In the genomic region with DNA sequence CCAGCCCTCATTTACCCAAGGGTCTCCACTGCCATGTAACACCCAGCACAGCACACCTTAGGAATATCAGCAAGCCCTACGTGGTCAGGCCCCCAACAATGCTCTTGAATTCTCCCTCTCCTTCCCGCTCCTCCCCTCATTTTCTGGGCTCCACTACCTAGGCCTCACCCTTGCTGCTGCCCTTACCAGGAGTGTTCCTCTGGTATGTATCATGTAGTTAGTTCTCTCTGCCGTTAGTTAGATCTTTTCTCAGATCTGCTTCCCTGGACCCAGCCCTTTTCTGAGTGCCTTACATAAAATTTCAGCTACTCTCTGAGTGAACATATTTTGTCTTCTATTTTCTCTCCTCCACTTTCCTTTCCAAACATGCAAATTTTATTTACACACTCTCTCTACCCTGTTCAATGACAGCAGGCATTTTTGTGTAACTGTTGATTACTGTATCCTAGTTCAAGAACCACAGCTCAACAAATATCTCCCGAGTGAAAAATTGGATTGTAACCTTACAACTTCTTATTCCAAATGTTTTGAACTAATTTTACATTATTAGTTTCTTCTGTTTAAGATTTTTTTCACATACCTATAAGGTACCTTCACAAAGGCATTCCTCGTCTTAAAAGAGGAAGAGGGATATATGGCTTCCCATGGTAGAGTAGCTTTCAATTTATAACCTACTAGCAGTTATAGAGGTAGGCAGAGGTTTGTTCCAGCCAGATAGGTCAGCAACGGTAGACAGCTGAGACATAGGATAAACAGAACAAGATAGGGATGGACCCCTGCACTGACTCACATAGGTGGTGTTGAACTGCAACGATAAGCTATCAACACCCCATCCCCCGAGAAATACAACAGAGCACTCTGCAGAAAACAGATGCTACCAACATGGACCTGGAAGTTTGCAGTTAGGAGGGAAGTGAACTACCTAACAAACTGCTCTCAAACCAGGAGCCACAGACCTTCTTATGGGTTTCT, we compare ENCODE assay signal across 28 mouse cellular contexts.
A peak's percentile ranks its signal among the peaks of the same experiment; 100 is the strongest.
DNase-seq lines count a peak whose midpoint lies in the region; ATAC-seq and TF ChIP-seq lines count a peak whose summit lies in the region.
"Had no signal": no experiment of that assay in that cellular context is flagged by ENCODE, and none has a peak within 500 bp of the region (broad histone marks: within the 10 kb centered on the region; RNA-seq: fewer than 3 reads in every experiment).

No protein-coding gene starts in this region.

- H3K27ac ChIP-seq in lung, embryonic 14.5 days (ENCODE audit: low read depth), result no peak overlapping the region
- no peak overlapping the region for H3K27ac ChIP-seq in lung, postnatal 0 days (ENCODE audit: low read length)
- H3K27ac ChIP-seq in liver, embryonic 15.5 days (replicated peaks), result peak overlapping the region; percentile 72
- H3K27ac ChIP-seq in stomach, embryonic 15.5 days, result no peak overlapping the region
- H3K27ac ChIP-seq: embryonic facial prominence, embryonic 10.5 days; embryonic facial prominence, embryonic 15.5 days; forebrain, embryonic 13.5 days; hindbrain, embryonic 12.5 days; limb, embryonic 12.5 days; midbrain, embryonic 12.5 days; neural tube, embryonic 13.5 days had no signal

- DNase-seq in lung, embryonic 14.5 days, result no peak
- DNase-seq in lung, postnatal 0 days (ENCODE audit: low spot score), result no peak
- DNase-seq in liver, result peak; percentile 37
- DNase-seq in spleen, postnatal 10 days (ENCODE audit: low spot score in 2 of 2), result no peak
- DNase-seq in left cerebral cortex, postnatal 36 days (ENCODE audit: low spot score in 2 of 2), result no peak
- DNase-seq in spleen, adult 18-20 months, result no peak
- DNase-seq: adrenal gland, postnatal 36 days; cerebellum, adult 2 months; cerebellum, postnatal 14 days; gastrocnemius, postnatal 14 days; heart, postnatal 36 days; kidney, adult 9 months; kidney, postnatal 25 days; lung, adult 18-20 months; lung, postnatal 14 days; thymus, adult 2 months had no signal

- peak; percentile 24; the same call in 1 of the 2 replicates for ATAC-seq in lung, embryonic 14.5 days (ENCODE audit: insufficient read depth)
- ATAC-seq in lung, postnatal 0 days, result no peak
- peak; percentile 86 for ATAC-seq in liver, embryonic 15.5 days (ENCODE audit: insufficient read depth)
- peak; percentile 60; the same call in 1 of the 2 replicates for ATAC-seq in stomach, embryonic 15.5 days (ENCODE audit: insufficient read depth, low FRiP score, low read depth)
- ATAC-seq: forebrain, embryonic 13.5 days; intestine, postnatal 0 days had no signal

- TF ChIP-seq EP300 in lung, postnatal 0 days (IDR thresholded peaks at IDR 0.05), result no peak

- intact Hi-C loops in left cerebral cortex, postnatal 36 days (cut with DNase I), result no loop called here

- H3K4me2 ChIP-seq in lung, embryonic 14.5 days, result no peak overlapping the region
- H3K4me2 ChIP-seq in lung, postnatal 0 days (replicated peaks; ENCODE audit: low read depth, low read length), result no peak overlapping the region
- peak overlapping the region; percentile 14; the same call in 1 of the 2 replicates for H3K4me2 ChIP-seq in liver, embryonic 15.5 days
- no peak overlapping the region for H3K4me2 ChIP-seq in stomach, embryonic 15.5 days
- H3K4me2 ChIP-seq: embryonic facial prominence, embryonic 15.5 days; forebrain, embryonic 13.5 days; heart, embryonic 11.5 days; hindbrain, embryonic 12.5 days; limb, embryonic 12.5 days; midbrain, embryonic 12.5 days; neural tube, embryonic 13.5 days had no signal

- 69% methylated on average over 8 of the region's 8 CpGs for WGBS in lung, embryonic 14.5 days
- 72% methylated on average over 8 of the region's 8 CpGs for WGBS in lung, postnatal 0 days
- WGBS in liver, embryonic 15.5 days (ENCODE audit: insufficient replicate concordance), result 28% methylated on average over 8 of the region's 8 CpGs
- WGBS in stomach, embryonic 15.5 days, result 75% methylated on average over 8 of the region's 8 CpGs

- no peak overlapping the region for H3K9ac ChIP-seq in lung, embryonic 14.5 days
- no peak overlapping the region for H3K9ac ChIP-seq in lung, postnatal 0 days (replicated peaks; ENCODE audit: low read depth)
- no peak overlapping the region for H3K9ac ChIP-seq in liver, embryonic 15.5 days
- no peak overlapping the region for H3K9ac ChIP-seq in stomach, embryonic 15.5 days
- H3K9ac ChIP-seq: embryonic facial prominence, embryonic 15.5 days; forebrain, embryonic 13.5 days; hindbrain, embryonic 12.5 days; limb, embryonic 12.5 days; midbrain, embryonic 12.5 days; neural tube, embryonic 13.5 days had no signal

- no peaks in the 10 kb centered on the region for H3K27me3 ChIP-seq in lung, embryonic 14.5 days (ENCODE audit: insufficient read depth, low read length)
- no peaks in the 10 kb centered on the region for H3K27me3 ChIP-seq in lung, postnatal 0 days (replicated peaks; ENCODE audit: insufficient read depth, low read length)
- H3K27me3 ChIP-seq in liver, embryonic 15.5 days, result no peaks in the 10 kb centered on the region
- H3K27me3 ChIP-seq in stomach, embryonic 15.5 days (replicated peaks), result no peaks in the 10 kb centered on the region
- H3K27me3 ChIP-seq: embryonic facial prominence, embryonic 15.5 days; forebrain, embryonic 13.5 days; hindbrain, embryonic 12.5 days; limb, embryonic 12.5 days; midbrain, embryonic 12.5 days; neural tube, embryonic 13.5 days had no signal

- H3K4me3 ChIP-seq in lung, embryonic 14.5 days (ENCODE audit: low read depth, low read length), result no peak overlapping the region
- H3K4me3 ChIP-seq in lung, postnatal 0 days (ENCODE audit: low read depth, low read length), result no peak overlapping the region
- no peak overlapping the region for H3K4me3 ChIP-seq in liver, embryonic 15.5 days (replicated peaks)
- no peak overlapping the region for H3K4me3 ChIP-seq in stomach, embryonic 15.5 days (replicated peaks)
- H3K4me3 ChIP-seq: embryonic facial prominence, embryonic 10.5 days; embryonic facial prominence, embryonic 15.5 days; forebrain, embryonic 13.5 days; hindbrain, embryonic 12.5 days; limb, embryonic 12.5 days; midbrain, embryonic 12.5 days; neural tube, embryonic 13.5 days had no signal

- H3K4me1 ChIP-seq in lung, embryonic 14.5 days (ENCODE audit: insufficient read depth), result no peaks in the 10 kb centered on the region
- 0 out of 2 replicates have a peak, but pooled peaks cover 5% of the 10 kb centered on the region for H3K4me1 ChIP-seq in lung, postnatal 0 days (ENCODE audit: insufficient read depth, low read depth, low read length)
- peaks cover 28% of the 10 kb centered on the region for H3K4me1 ChIP-seq in liver, embryonic 15.5 days (replicated peaks)
- no peaks in the 10 kb centered on the region for H3K4me1 ChIP-seq in stomach, embryonic 15.5 days
- H3K4me1 ChIP-seq: embryonic facial prominence, embryonic 10.5 days; embryonic facial prominence, embryonic 15.5 days; forebrain, embryonic 13.5 days; hindbrain, embryonic 12.5 days; limb, embryonic 12.5 days; midbrain, embryonic 12.5 days; neural tube, embryonic 13.5 days had no signal

- TF ChIP-seq CTCF in lung, embryonic 14.5 days (IDR thresholded peaks at IDR 0.05; ENCODE audit: low read depth), result no peak
- TF ChIP-seq CTCF in lung, postnatal 0 days (IDR thresholded peaks at IDR 0.05), result no peak

- H3K9me3 ChIP-seq in lung, embryonic 14.5 days (ENCODE audit: low read depth, low read length), result no peaks in the 10 kb centered on the region
- H3K9me3 ChIP-seq in lung, postnatal 0 days (ENCODE audit: low read length), result no peaks in the 10 kb centered on the region
- no peaks in the 10 kb centered on the region for H3K9me3 ChIP-seq in liver, embryonic 15.5 days (replicated peaks)
- no peaks in the 10 kb centered on the region for H3K9me3 ChIP-seq in stomach, embryonic 15.5 days
- H3K9me3 ChIP-seq: embryonic facial prominence, embryonic 10.5 days; embryonic facial prominence, embryonic 15.5 days; forebrain, embryonic 13.5 days; G1E; hindbrain, embryonic 12.5 days; limb, embryonic 12.5 days; midbrain, embryonic 12.5 days; neural tube, embryonic 13.5 days had no signal

- H3K36me3 ChIP-seq in lung, embryonic 14.5 days (ENCODE audit: insufficient read depth), result no peaks in the 10 kb centered on the region
- no peaks in the 10 kb centered on the region for H3K36me3 ChIP-seq in lung, postnatal 0 days (ENCODE audit: insufficient read depth, low read length)
- H3K36me3 ChIP-seq in liver, embryonic 15.5 days (replicated peaks), result no peaks in the 10 kb centered on the region
- no peaks in the 10 kb centered on the region for H3K36me3 ChIP-seq in stomach, embryonic 15.5 days
- H3K36me3 ChIP-seq: embryonic facial prominence, embryonic 10.5 days; embryonic facial prominence, embryonic 15.5 days; G1E; hindbrain, embryonic 12.5 days; limb, embryonic 12.5 days; midbrain, embryonic 12.5 days; neural tube, embryonic 13.5 days had no signal
